Mouse (Mus musculus) forelimb bud, embryonic 11.5 days (tissue): ENCODE data around the gene Sapcd2.

Experiments used
- DNase-seq: peaks from one replicate; pipeline ENCODE4 v3.0.0-alpha.2; 2012; ENCODE audit warnings: low read depth, low spot score

The Sapcd2 gene

GRCm38 (mm10) chr2:25371764-25372643 lies at the start of gene Sapcd2:
Sapcd2 (plus strand) TSS chr2:25372321.
- peak; percentile 91 for DNase-seq

GRCm38 (mm10) chr2:25326036-25326435 lies 46.1 kb upstream of the Sapcd2 start:
- no peak for DNase-seq

- DNase-seq = peak; percentile 35
Observed at GRCm38 (mm10) chr2:25328440-25328839, 43.7 kb upstream of the Sapcd2 start.

- no peak for DNase-seq
Observed at GRCm38 (mm10) chr2:25331470-25331869, 40.7 kb upstream of the Sapcd2 start.

GRCm38 (mm10) chr2:25332286-25333160 lies 39.6 kb upstream of the Sapcd2 start, which contains the start of gene Man1b1:
Man1b1 (plus strand) TSS chr2:25332338.
- peak; percentile 99 for DNase-seq

GRCm38 (mm10) chr2:25333569-25333968 lies 38.6 kb upstream of the Sapcd2 start:
- DNase-seq = no peak

GRCm38 (mm10) chr2:25338303-25338702 lies 33.8 kb upstream of the Sapcd2 start:
- DNase-seq = no peak

GRCm38 (mm10) chr2:25348162-25348561 lies 24.0 kb upstream of the Sapcd2 start:
- DNase-seq = no peak

GRCm38 (mm10) chr2:25349499-25349898 lies 22.6 kb upstream of the Sapcd2 start:
- DNase-seq = no peak

GRCm38 (mm10) chr2:25350701-25351100 lies 21.4 kb upstream of the Sapcd2 start:
- no peak for DNase-seq

GRCm38 (mm10) chr2:25354211-25354610 lies 17.9 kb upstream of the Sapcd2 start:
- no peak for DNase-seq

- no peak for DNase-seq
Observed at GRCm38 (mm10) chr2:25355419-25356066, 16.6 kb upstream of the Sapcd2 start.

GRCm38 (mm10) chr2:25356208-25357079 lies 15.7 kb upstream of the Sapcd2 start, which contains the start of gene Dpp7:
Dpp7 (minus strand) TSS chr2:25356359.
- peak; percentile 81 for DNase-seq

GRCm38 (mm10) chr2:25359848-25360247 lies 12.3 kb upstream of the Sapcd2 start:
- DNase-seq = no peak

GRCm38 (mm10) chr2:25363478-25364178 lies 8.5 kb upstream of the Sapcd2 start:
- DNase-seq = no peak

GRCm38 (mm10) chr2:25364313-25364712 lies 7.8 kb upstream of the Sapcd2 start:
- DNase-seq = no peak

- no peak for DNase-seq
Observed at GRCm38 (mm10) chr2:25364761-25365090, 7.4 kb upstream of the Sapcd2 start.

- peak; percentile 62 for DNase-seq
Observed at GRCm38 (mm10) chr2:25365091-25365761, 6.9 kb upstream of the Sapcd2 start, which contains the start of gene Uap1l1. Uap1l1 (minus strand) TSS chr2:25365682.

GRCm38 (mm10) chr2:25369996-25370395 lies 2.1 kb upstream of the Sapcd2 start:
- DNase-seq = no peak
